Mouse (Mus musculus): ENCODE data around the gene Degs1.

DNA sequence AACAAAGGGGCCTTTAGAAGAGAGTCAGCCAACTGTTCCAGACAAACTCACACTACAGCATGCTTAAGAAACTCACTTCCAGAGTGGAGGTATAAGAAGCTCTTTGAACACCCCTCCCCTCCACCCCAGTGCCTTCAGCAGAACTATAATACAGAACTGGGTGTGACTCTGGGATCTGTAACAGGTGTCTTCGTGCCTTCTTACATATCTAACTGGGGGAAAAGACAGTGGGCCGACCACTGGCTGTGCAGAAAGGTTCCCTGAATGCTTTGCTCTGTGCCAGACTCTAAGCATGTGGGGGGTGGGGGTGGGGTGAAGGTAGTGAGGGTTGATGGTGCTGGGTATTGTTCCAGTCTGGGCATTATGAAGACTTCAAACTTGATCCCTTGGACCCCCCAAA lies 6.0 kb upstream of the Degs1 start:
- TF ChIP-seq POLR2A (IDR thresholded peaks at IDR 0.05; ENCODE audit: insufficient read depth, low read depth, low read length) = no peak
- TF ChIP-seq CTCF (IDR thresholded peaks at IDR 0.05; ENCODE audit: insufficient read depth, low read depth, low read length) = no peak
